Mouse (Mus musculus) olfactory bulb, adult 2 months (tissue): ENCODE measurements at regions not wholly inside any gene's neighbourhood (a gene's known extent, or its start where the extent isn't known, plus 50 kb on each side); places are given as distances from the start of the nearest gene placed in this dataset.

Experiments used
- CTCF ChIP-seq: fragments of 200-500 bp; IDR thresholded peaks from 2 replicates; pipeline ENCODE4 v1.5.1; 2012; ENCODE audit warnings: low read depth, mild to moderate bottlenecking, low read length, moderate library complexity; ENCODE audit not compliant: insufficient read depth
- POLR2A ChIP-seq: fragments of 200-500 bp; IDR thresholded peaks from 2 replicates; pipeline ENCODE4 v1.6.1; 2012; ENCODE audit warnings: mild to moderate bottlenecking, low read depth, low read length, moderate library complexity; ENCODE audit not compliant: insufficient read depth

- no peak for TF ChIP-seq POLR2A
- TF ChIP-seq CTCF = no peak
Measured at GRCm38 (mm10) chr4:54094285-54094997, 268.6 kb downstream of the Tmem38b start.
